Mouse (Mus musculus) T-cell, adult 2 months (primary cell): ENCODE data around the gene Eya3.
"Not testable (repeated sequence)": the region's sequence is repeated elsewhere in the genome, so short reads cannot be mapped to it uniquely, and the experiment has no call there.

Experiments
- DNase-seq: peaks from one replicate; pipeline ENCODE4 v3.0.0; 2022; ENCODE audit warnings: low spot score

Gene Eya3

DNA sequence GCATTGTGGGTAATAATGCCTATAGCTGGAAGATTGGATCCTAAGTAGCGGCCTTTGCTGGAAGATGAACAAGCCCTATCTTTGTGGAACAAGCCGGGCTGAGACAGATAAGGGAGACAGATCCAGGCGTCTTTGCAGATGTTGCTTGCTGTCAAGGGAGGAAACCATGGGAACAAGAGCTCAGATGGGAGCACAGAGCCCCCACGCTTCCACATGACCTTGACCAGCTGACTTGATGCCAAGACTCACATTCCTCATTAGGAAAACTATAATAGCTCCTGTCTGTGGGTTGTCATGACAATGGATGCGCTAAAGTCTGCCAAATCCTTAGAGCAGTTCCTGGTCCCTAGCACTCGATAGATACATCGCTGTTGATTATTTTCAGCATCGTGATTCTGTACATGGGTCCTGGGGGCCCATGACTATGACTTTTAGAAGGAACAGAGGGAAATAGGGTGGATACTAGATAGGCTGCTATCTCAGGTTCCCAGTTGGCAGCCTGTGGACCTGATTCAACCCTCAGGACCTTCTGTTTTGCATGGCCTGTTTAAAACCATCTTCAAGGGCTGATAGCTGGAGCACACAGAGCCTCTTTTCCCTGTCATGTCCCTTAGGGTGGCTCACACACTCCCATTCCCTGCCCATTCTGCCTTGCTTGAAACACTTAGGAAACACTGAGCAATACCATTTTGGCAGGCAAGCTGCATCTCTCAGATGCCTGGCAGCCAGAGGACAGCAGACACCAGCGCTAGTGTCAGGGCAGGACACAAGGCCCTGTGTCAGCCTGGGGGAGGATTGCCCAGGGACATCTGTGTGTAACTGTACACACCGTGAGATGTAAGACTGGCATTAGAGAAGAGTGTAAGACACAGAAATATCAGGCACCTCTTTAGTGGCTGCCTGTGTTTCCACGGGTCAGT is 105.5 kb downstream of the Eya3 start:
- DNase-seq, result no peak

DNA sequence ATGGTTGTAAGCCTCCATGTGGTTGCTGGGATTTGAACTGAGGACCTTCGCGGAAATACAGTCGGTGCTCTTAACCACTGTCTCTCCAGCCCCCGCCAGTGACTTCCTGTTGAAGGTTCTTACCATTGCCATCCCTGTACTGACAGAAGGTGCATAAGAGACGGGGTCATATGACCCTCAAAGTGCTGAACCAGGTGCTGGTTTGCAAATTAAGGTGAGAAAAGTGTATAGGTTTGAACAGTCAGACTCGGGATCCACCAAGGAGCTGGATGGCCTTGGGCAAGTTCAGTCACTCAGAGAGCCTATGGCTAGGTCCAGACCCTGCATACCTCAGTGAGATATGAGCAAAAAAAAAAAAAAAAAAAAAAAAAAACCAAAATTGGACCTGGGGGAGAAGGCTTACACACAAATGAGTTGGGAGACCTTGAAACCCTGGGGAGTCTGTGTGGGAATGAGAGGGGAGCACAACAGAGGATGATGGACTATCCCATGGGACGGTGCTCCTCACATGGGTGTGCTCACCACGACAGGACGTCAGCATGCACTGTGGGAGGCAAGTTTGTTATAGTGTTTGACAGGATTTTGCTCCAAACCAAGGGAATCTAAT is 108.2 kb downstream of the Eya3 start:
- no peak for DNase-seq

DNA sequence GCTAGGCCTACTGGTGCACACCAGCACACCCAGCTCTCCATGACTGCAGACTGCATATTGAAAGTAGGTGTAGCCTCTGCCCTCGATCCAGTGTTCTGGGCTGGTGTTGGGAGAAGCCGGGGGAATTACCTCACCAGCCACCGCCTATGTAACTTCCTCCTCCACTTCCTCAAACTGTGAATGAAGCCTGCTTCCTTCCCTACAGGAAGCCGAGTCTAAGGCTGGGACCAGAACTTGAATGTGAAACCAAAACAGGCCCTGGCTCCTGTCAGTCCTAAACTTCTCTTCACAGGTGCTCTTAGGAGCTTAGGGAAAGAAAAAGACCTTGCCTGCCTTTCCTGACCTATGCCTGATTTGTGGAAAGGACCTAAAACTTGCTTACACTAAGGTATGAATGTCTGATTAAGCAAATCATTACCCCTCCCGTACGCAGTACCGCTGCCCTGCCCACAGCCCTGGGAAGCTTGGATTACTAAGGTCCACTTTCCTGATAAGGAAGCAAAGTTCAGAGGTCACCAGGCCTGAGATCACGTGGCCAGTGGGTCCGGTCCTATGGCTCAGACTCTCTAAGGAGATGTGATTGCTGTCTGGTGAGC is 109.0 kb downstream of the Eya3 start:
- DNase-seq, result peak; percentile 46

DNA sequence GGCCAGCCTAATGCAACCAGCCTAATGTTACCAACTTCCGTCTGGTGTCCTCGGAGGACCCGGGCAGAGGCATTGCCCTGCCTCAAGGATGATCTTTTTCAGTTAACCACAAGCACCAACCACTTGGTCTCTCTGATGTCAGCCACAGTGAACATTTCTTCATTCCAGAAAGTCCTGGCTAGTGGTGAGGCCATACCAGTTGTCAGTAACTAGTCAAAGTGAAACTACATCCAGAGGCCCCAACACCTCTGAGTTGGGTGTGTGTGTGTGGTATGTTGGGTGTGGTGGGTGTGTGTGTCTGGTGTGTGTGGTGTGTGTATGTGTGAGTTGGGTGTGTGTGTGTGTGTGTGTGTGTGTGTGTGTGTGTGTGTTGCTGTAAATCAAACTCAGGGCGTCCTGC is 110.0 kb downstream of the Eya3 start:
- no peak for DNase-seq

DNA sequence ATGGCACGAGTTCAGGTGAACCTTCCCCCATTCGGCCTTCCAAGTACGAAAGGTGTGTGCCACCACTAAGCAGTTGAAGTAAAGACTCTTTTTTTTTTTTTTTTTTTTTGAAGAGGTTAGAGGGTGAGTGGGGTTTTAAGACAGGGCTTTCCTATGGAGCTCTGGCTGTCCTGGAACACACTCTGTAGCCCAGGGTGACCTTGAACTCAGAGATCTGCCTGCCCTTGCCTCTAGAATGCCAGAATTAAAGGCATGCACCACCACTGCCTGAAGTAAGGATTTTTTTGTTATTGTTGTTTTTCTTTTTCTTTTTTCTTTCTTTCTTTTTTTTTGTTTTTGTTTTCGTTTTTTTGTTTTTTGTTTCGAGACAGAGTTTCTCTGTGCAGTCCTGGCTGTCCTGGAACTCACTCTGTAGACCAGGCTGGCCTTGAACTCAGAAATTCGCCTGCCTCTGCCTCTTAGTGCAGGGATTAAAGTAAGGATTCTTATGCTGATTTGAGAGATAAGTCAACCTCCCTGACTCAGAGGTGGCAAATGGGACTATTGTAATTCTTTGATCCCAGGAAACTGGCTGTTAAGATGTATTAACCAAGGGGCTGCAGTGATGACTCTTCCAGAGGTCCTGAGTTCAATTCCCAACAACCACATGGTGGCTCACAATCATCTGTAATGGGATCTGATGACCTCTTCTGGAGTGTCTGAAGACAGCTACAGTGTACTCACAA is 110.6 kb downstream of the Eya3 start:
- DNase-seq, result no peak

DNA sequence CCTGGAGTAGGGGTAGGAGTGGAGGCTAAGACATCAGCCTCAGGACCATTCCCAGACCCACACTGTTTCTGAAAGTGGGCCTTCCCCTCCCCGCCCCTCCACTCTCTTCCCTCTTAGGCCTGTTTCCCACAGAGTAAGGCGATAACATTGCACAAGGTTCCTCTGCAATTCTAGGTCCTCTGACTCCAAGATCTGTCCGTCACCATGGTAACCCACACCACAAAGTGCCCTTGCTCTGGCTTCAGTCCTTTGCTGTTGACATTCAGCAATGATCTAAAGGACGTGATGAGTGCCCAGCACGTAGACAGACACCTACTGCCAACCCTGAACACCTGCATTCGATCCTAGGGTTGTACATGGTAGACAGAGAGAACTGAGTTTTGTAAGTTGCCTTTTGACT is 114.2 kb downstream of the Eya3 start:
- no peak for DNase-seq

DNA sequence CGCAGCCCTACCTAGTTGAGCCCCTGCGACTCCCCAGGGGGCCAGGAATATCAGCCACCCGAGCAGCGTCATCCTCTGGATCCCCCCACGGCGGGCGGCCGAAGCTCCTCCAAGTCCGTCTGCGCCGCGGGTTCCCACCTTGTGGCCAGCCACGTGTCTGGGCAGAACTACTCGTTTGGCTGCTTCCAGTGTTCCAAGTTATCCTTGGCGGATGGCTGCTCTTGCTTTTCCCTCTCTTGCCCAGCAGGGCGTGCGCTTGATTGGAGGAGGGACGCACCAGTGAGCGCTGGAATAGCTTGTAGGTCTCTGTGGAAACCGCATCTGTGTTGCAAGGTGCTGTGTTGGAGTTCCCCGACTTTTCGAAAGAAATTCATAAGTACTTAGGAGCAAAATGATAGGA is 118.2 kb downstream of the Eya3 start, which contains the start of gene Smpdl3b:
Smpdl3b (minus strand) TSS at position 279 of the 400 bp plus-strand sequence.
- DNase-seq, result peak; percentile 56

DNA sequence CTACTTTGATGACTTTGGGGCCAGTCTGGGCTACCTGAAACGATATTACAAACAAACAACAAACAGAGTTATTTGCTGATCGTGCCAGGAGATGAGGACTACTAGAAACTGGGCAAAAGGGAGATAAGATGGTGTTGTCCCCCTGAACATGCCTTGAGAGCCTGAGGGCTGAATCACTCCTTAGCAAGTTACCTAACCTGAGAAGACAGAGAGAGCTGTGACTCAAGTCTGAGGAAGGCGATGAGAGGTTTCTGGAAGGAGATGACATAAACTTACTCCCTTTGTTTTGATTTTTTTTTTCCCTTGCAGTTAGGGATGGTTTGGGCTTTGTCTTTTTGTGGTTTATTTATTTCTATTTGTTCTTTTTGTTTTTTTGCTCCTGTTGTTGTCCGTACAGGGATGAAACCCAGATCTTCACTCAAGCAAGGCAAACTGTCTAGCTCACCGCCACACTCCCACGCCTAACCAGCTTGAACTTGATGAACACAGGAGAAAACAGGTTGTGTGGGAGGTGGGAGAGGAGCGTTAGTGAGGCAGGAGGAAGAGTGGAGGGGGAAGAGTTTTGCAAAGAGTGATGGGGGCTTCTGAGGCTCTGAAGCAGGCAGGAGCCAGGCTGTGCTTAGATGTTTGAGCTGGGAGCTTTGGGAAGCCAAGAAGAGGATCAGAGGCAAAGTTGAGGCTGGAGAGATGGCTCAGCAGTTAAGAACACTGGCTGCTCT is 119.0 kb downstream of the Eya3 start:
- no peak for DNase-seq

DNA sequence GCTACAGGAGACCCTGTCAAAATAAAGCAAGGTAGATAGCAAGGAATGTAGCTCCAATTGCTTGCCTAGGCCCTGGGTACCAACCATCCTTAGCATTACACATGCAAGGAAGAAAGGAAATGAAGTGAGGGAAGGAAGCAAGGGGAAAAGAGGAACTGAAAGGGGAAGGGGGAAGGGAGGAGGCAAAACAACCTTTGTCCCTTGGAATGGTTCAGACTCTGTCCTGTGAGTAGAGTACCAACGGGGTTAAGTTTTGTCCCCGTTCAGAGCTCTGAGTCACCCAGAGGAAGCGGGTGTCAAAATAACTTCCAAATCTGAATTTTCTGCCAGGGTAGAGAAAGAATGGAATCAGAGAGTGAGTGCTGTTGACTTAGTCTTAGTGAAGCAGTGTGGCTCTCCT is 121.5 kb downstream of the Eya3 start:
- no peak for DNase-seq

DNA sequence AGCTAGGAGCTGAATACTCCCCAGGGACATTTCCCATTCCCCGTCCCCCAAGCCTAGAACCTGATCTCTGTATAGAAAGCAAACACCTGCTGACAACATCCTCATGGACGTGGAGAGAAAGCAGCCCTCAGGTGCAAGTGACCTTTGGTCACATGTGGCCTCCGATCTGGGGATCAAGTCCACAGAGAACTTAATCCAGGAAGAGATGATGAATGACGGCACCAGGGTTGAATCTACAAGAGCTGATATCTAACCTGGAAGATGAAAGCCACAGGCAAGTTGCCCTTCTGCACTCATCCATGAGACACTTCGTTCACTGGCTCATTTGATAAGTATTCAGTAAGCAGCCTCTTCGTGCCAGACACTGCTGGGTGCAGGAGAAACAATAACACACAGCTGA is 123.8 kb downstream of the Eya3 start:
- no peak for DNase-seq

DNA sequence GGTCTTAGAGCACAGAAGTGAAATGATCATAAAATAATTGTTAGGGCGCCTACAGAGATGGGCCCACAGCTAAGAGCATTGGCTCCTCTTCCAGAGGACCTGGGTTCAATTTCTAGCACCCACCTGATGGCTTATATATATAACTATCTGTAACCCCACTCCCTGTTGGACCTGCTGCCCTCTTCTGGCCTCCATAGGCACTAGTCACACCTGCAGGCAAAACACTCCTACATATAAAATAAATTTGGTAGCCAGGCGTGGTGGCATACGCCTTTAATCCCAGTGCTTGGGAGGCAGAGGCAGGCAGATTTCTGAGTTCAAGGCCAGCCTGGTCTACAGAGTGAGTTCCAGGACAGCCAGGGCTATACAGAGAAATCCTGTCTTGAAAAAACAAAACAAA is 124.3 kb downstream of the Eya3 start:
- not testable (repeated sequence) for DNase-seq

DNA sequence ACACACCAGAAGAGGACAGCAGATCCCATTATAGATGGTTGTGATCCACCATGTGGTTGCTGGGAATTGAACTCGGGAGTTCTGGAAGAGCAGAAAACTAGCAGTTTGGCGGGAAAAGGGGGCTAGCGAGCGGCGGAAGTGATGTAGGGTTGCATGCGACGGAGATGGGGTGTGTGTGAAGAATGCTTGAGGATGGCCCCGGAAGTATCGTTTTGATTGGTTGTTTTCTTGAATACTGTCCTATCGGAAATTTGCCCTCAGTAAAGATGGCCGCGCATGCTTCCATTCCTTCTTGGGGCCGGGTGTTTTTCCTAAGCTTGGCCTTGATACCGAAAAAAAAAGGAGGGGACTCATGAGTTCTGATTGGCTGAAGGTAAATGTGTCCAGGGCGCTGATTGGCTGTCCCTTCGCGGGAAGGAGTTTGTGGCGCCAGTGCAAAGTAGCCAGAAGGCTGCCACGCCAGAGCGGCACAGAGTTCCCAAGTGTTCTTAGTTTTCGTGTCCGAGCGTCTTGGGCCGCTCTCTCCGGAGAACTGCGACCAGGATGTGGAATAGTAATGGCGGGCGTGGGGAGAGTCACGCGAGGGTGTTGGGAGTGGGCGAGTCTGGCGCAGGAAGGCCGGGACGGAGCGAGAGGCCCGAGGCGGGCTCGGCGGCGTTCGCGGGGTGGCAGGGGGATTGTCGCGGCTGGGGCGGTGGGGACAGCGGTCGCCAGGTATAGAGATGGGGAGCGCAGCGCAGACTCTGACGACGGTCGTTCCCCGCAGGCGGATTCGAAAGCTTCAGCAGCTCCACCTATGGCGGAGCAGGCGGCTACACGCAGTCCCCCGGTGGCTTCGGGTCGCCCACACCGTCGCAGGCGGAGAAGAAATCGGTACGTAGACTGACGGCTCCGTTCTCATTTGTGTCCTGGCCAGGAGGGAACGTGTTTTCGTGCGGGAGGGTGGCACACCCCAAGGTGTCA is 129.4 kb downstream of the Eya3 start, which contains the start of gene Rpa2:
Rpa2 (plus strand) TSS at position 419 of the 963 bp plus-strand sequence.
- DNase-seq, result peak; percentile 96

DNA sequence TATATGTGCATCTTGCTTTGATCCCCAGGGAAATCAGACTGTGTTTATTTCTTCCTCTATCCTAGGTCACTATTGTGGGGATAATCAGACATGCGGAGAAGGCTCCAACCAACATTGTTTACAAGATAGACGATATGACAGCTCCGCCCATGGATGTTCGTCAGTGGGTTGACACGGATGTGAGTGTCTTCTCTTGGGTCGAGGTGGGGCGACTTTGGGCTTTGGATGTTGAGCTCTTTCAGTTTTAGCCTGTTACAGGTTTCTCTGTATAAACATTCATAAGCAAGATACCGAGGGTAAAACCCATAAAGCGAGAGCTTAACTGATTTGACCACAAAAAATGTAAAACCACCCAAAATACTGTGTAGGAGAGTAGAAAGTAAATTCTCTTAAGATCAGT is 133.0 kb downstream of the Eya3 start:
- no peak for DNase-seq
